Mouse (Mus musculus): ENCODE data around the gene Rhot1.

DNA sequence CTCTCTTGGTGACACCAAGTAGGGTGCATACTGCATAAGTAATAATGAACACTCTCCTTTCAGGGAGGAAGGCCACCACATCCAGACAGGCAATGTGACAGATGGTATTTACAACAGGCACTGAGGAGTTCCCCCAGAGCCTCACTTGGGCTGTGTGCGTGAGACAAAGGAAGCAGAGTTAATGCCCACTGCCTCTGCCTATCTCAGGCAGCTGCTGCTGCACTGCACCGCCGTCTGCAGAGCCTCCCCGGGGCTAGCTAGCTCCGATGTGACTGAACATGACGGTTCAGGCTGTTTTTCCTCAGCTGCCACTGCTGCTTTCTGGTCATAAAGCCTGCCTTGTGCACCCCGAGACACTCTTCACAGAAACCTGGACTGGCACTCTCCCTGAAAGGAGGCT, 83.6 kb downstream of the Rhot1 start:
- TF ChIP-seq POLR2A (IDR thresholded peaks at IDR 0.05; ENCODE audit: borderline replicate concordance, insufficient read depth, low read length) (no peak), CTCF (IDR thresholded peaks at IDR 0.05; ENCODE audit: borderline replicate concordance, insufficient read depth, low read depth, low read length) (no peak)
